Mouse (Mus musculus) liver, embryonic 14.5 days (tissue): ENCODE data around the gene Jak2.

Experiments used
- CTCF ChIP-seq: IDR thresholded peaks from 2 replicates; pipeline ENCODE4 v1.5.1; 2016; ENCODE audit warnings: antibody characterized with exemption, low read depth, control low read depth
- EP300 ChIP-seq: IDR thresholded peaks from 2 replicates; pipeline ENCODE4 v1.6.1; 2016; ENCODE audit warnings: antibody characterized with exemption, low read depth

DNA sequence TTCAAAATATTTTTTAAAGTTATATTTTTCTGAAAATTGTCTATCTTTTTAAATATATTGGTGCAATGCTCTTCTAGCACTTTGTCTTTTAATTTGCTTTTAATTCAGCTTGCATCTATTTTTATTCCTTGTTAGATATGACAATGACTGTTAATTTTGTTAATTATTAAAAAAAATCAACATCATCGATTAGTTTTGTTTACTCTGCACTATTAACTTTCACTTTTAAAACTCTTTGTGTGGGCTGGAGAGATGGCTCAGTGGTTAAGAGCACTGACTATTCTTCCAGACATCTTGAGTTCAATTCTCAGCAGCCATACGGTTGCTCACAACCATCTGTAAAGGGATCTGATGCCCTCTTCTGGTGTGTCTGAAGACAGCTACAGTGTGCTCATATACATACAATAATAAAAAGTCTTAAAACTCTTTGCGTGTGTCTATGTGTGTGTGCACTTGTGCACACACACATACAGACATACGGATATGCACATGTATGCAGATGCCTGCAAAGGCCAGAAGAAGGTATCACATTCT, 17.2 kb downstream of the Jak2 start:
- TF ChIP-seq CTCF (no peak), EP300 (no peak)
